Mouse (Mus musculus) liver, adult (tissue): ENCODE results near the gene Map3k12.

Source experiments
- GATA4 ChIP-seq: IDR thresholded peaks from 2 replicates; pipeline ENCODE4 v1.6.1; 2014; ENCODE audit warnings: mild to moderate bottlenecking, low read length; ENCODE audit not compliant: insufficient replicate concordance

The Map3k12 gene

GRCm38 (mm10) chr15:102460971-102461370 is 55.9 kb downstream of the Map3k12 start:
- no peak for TF ChIP-seq GATA4

GRCm38 (mm10) chr15:102460409-102460808 is 56.5 kb downstream of the Map3k12 start:
- TF ChIP-seq GATA4, result no peak

GRCm38 (mm10) chr15:102459847-102460246 is 57.0 kb downstream of the Map3k12 start:
- TF ChIP-seq GATA4, result no peak

- no peak for TF ChIP-seq GATA4
Observed at GRCm38 (mm10) chr15:102459381-102459780, 57.5 kb downstream of the Map3k12 start.

GRCm38 (mm10) chr15:102458904-102459317 is 58.0 kb downstream of the Map3k12 start, which contains the start of gene Prr13:
Gene Prr13 (plus strand): TSS chr15:102459028.
- TF ChIP-seq GATA4, result no peak

GRCm38 (mm10) chr15:102458050-102458736 is 58.7 kb downstream of the Map3k12 start:
- no peak for TF ChIP-seq GATA4

- no peak for TF ChIP-seq GATA4
Observed at GRCm38 (mm10) chr15:102455993-102456392, 60.9 kb downstream of the Map3k12 start.

GRCm38 (mm10) chr15:102451666-102452430 is 65.0 kb downstream of the Map3k12 start:
- TF ChIP-seq GATA4, result no peak

- no peak for TF ChIP-seq GATA4
Observed at GRCm38 (mm10) chr15:102450928-102451327, 65.9 kb downstream of the Map3k12 start.

GRCm38 (mm10) chr15:102449366-102449765 is 67.5 kb downstream of the Map3k12 start:
- no peak for TF ChIP-seq GATA4
